9 mouse cellular contexts compared by ENCODE assay signal in genomic region chr13:18868030-18868490, GRCm38 (mm10).
DNase-seq lines count a peak whose midpoint lies in the region; ATAC-seq lines count a peak whose summit lies in the region.
"Had no signal": no experiment of that assay in that cellular context is flagged by ENCODE, and none has a peak within 500 bp of the region (broad histone marks: within the 10 kb centered on the region; RNA-seq: fewer than 3 reads in every experiment).

No protein-coding gene starts in this region.

- H3K27ac ChIP-seq in kidney, embryonic 15.5 days, result peak overlapping the region; percentile 32; the same call in 1 of the 2 replicates
- H3K27ac ChIP-seq: macrophage had no signal

- peak; percentile 34 to 59 for DNase-seq in layer of hippocampus, postnatal 10 days (ENCODE audit: low spot score in 2 of 2)
- DNase-seq in layer of hippocampus, postnatal 25 days (ENCODE audit: extremely low spot score in 1 of 2, low spot score in 1 of 2), result no peak
- peak; percentile 50 for DNase-seq in adrenal gland, postnatal 25 days
- DNase-seq in fat pad, adult 2 months (ENCODE audit: extremely low read depth, low read depth, low spot score), result peak; percentile 25
- peak; percentile 40 for DNase-seq in lung, postnatal 36 days
- no peak for DNase-seq in T-cell, adult 2 months (ENCODE audit: low spot score)
- no peak for DNase-seq in gastrocnemius, postnatal 36 days

- no peak overlapping the region for H3K9ac ChIP-seq in kidney, embryonic 15.5 days

- no peak overlapping the region for H3K4me2 ChIP-seq in kidney, embryonic 15.5 days

- peak; percentile 93 for ATAC-seq in kidney, embryonic 15.5 days (replicated peaks; ENCODE audit: low FRiP score)

- no peak overlapping the region for H3K4me3 ChIP-seq in kidney, embryonic 15.5 days (replicated peaks)

- peaks cover 10% of the 10 kb centered on the region for H3K36me3 ChIP-seq in kidney, embryonic 15.5 days

- WGBS in kidney, embryonic 15.5 days, result 30% methylated on average over 5 of the region's 5 CpGs

- H3K9me3 ChIP-seq in kidney, embryonic 15.5 days (replicated peaks), result no peaks in the 10 kb centered on the region

- intact Hi-C loops in gastrocnemius, postnatal 36 days (cut with DNase I), result no loop called here

- H3K27me3 ChIP-seq in kidney, embryonic 15.5 days, result no peaks in the 10 kb centered on the region

- H3K4me1 ChIP-seq in kidney, embryonic 15.5 days, result peaks cover 6% of the 10 kb centered on the region

Comparison
In these comparisons a context has a peak if more than half of its experiments do, and no peak if none do; other contexts are left out.
1. DNase-seq: peak in layer of hippocampus, postnatal 10 days (2 of 2), adrenal gland, postnatal 25 days (single experiment), fat pad, adult 2 months (single experiment) and lung, postnatal 36 days (single experiment); none in layer of hippocampus, postnatal 25 days (0 of 2), T-cell, adult 2 months (single experiment) and gastrocnemius, postnatal 36 days (0 of 2).